Mouse (Mus musculus) myocyte (in vitro differentiated cells): ENCODE measurements around the gene Mgll.

Experiments
- MYOD1 ChIP-seq, 3 experiments: IDR thresholded peaks; one replicate each; pipeline ENCODE4 v1.6.1; 2011; ENCODE audit warnings: control low read depth in 2 of 3, low read depth in 2 of 3, mild to moderate bottlenecking in 2 of 3, moderate library complexity in 1 of 3; ENCODE audit not compliant: insufficient read length in 2 of 3, control insufficient read depth in 1 of 3
- POLR2A ChIP-seq: IDR thresholded peaks from one replicate; pipeline ENCODE4 v1.6.1; 2011; ENCODE audit warnings: low read depth, mild to moderate bottlenecking, control low read depth, moderate library complexity; ENCODE audit not compliant: insufficient read length
- REST ChIP-seq: IDR thresholded peaks from one replicate; pipeline ENCODE4 v1.6.1; 2011; ENCODE audit warnings: mild to moderate bottlenecking, control low read depth, moderate library complexity; ENCODE audit not compliant: insufficient read depth, insufficient read length
- TCF12 ChIP-seq: IDR thresholded peaks from one replicate; pipeline ENCODE4 v1.6.1; 2011; ENCODE audit warnings: mild to moderate bottlenecking, control low read depth; ENCODE audit not compliant: poor library complexity, insufficient read depth, severe bottlenecking

DNA sequence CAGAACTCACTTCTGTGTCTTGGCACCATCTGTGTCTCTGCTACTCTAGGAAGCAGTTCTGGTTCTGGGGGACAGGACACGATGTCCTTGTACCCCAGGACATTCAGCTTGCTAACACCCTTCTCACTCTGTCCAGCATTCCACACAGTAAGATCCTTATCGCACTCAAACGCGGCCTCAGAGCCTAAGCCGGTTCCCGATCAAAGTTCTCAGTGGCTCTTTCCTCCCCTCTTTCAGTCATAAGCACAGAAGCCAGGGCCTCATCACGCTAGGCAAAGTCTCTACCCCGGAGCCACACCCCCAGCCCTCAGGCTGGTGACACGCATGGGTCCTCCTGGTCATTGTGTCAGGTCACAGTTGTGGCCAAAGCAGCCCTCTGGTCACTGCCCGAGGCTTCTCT, 20.8 kb downstream of the Mgll start:
- TF ChIP-seq POLR2A (no peak), TCF12 (no peak), REST (no peak), MYOD1 (IDR thresholded peaks at IDR 0.05; ENCODE audit: control insufficient read depth in 1 of 3, insufficient read length in 2 of 3, low read depth in 2 of 3) (no peak)
